Mouse (Mus musculus) right cerebral cortex, postnatal 10 days (tissue): ENCODE results near the gene Hsd17b7.
A peak's percentile ranks its signal among the peaks of the same experiment; 100 is the strongest.
"Not testable (repeated sequence)": the region's sequence is repeated elsewhere in the genome, so short reads cannot be mapped to it uniquely, and the experiment has no call there.

Source experiments
- DNase-seq, 2 experiments: peaks; one replicate each; pipeline ENCODE4 v3.0.0; 2021; ENCODE audit warnings: low spot score in 2 of 2

The Hsd17b7 gene

GRCm38 (mm10) chr1:169968792-169969515, at the start of gene Hsd17b7:
Hsd17b7 (minus strand) TSS chr1:169969241.
- DNase-seq = peak; percentile 100

GRCm38 (mm10) chr1:170014784-170015183, 45.7 kb upstream of the Hsd17b7 start:
- peak in 1 of 2 experiments; percentile 30 for DNase-seq

DNA sequence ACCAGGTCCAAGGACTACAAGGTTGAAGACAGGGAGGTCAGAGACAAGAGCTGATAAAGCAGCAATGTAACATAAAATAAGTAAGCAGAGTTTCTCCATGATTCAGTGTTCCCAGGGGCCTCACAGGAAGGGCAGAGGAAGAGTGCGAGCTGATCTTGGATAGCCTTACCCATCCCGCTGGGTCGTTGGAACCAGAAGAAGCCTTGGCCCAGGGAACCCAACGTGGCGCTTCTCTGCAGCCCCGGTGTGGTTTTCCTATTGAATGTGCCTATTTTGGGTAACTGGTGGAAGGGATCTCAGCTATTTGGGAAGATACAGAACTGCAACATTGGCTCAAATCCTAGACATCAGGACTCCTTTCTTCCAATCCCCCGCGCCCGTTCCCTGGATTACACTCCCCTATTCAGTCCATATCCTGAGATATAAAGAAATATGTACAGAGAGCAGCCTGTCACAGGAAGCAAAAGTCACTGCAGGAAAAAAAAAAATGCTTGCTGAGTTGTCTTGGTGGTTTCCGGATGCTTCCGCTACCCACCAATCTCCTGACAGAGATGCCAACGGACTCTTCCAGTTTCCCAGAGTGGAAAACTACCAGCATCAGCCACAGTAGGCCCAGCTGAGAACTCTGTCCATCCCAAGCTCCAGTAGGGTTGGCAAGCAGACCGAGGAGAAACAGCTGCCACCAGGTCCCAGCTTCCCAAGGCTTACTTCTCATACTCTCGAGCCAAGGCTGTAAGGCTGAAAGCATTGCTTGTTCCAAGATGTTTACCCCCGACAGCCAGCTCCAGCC, 41.9 kb upstream of the Hsd17b7 start:
- DNase-seq = peak in 1 of 2 experiments; percentile 33

DNA sequence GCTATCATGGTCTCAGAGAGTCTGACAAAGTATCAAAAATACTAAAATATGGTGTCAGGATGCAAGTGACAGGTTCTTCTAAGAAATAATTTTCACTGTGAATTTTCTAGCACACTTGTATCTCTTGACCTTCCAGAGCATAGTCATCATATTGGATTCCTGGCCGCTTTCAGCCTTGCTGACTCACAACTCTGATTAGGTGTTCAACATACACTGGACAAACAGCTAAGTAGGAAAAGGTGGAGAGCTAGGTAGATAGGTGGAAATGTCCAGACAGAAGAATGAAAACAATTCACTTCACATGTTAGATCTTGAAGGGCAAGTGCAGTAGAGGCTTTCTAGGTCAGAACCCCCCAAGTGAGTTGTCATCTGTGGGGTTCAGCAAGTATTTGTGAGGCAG, 40.3 kb upstream of the Hsd17b7 start:
- no peak for DNase-seq

DNA sequence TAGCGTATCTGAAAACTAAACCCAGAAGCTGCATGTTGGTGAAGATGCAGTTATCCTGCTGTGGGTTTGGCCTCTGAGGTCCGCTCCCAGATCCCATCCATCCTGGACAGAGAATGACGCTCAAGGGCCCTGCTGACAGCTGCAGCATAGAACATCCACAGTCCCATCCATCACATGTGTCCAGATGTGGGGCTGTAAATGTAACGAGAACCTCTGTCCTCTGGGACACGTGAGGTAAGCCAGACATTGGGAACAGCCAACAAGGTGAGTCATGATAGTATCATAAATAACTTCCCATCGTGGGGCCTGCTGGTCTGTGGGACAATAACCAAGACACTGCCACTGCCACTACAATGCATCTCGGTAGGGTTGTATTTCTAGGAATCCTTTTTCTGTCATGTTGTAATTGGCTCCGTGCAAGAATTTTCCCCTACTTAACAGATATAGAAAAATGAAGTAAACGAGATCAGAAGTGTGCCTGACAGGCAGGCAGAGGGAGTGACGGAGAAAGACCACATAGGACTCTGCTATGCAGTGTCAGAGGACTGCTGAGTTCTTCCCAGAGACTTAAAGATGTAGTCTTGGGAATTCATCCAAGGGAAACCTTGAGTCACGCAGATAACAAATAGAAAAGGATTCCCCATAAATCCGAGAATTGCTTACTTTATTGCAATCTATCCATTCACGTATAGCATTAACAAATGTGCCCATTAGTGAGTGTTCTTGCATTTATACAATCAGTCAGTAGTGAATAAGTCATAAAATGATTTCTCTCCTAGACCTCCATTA, 39.6 kb upstream of the Hsd17b7 start:
- no peak for DNase-seq

- DNase-seq = no peak
Measured at GRCm38 (mm10) chr1:170006516-170006915, 37.5 kb upstream of the Hsd17b7 start.

- DNase-seq = no peak
Measured at GRCm38 (mm10) chr1:170005297-170005696, 36.3 kb upstream of the Hsd17b7 start.

- not testable (repeated sequence) for DNase-seq
Measured at GRCm38 (mm10) chr1:169993901-169994300, 24.9 kb upstream of the Hsd17b7 start.

DNA sequence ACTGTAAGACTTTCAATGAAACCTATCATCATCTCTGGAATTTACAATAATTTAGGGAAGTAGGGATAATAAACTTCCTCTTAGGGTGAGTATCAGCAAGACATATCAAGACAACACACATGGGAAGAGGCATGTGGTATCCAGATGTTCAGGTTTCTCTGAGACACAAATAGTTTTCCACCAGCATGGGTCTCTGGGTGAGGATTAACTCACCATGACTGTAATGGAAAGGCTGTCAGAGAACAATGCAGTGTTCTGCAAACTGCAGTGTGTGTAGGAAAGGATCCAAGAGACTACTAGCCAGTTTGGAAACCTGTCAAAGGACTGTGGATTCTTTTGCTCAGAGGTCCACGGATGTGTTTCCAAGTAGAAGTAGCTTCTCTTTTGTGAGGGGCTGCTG, 17.1 kb upstream of the Hsd17b7 start:
- DNase-seq = no peak

GRCm38 (mm10) chr1:169977621-169978020, 8.6 kb upstream of the Hsd17b7 start:
- DNase-seq = no peak

DNA sequence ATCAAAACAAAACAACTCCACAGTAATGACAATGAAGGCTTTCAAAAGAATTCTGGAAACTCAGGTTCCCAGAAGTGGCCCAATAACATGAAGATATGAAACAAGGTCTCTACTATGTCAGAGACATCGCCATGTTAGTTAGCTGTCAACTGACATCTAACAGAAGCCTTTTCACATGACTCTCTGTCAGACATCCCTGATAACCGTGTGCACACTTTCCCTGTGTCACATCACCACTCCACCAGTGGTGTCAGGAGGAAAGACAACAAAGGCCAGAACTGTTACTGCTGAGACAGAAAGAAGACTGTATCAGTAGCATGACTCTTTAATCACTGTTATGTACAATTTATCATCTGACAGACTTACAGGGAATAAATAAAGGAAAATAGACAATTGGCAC, 3.0 kb upstream of the Hsd17b7 start:
- no peak for DNase-seq

DNA sequence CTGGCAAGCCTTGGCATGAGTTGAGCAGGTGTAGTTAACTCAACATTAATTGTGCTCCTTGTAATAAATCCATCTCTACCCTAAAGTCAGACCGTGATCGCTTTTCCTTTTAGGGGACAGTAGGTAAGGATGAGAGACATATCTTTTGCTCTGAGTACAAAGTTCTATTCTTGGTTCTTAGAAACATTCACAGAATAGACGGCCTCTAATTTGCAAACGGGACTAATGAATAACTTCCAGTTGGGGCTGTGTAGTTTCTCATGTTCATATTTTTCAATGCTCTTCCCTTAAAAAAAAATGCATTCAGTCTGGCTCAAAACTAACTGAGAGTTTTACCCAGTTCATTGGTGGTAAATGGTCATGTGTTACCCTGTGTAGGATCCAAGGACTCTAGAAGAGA, 1.9 kb upstream of the Hsd17b7 start:
- no peak for DNase-seq

DNA sequence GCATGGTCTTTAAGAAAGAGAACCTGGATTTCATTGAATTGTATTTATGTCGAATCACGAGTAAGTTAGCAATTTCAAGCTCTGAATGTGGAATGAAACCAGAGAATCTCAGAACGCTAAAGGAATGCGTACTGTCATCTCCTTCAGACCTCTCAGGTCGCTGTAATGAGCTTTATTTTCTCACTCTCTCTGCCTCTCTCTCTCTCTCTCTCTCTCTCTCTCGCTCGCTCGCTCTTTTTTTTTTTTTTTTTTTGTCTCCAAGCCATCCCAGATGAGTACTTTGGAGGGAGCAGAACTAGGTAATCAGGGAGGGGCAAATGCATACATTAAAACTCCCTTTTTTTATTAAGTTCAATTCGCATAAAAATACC, 460 bp upstream of the Hsd17b7 start:
- DNase-seq = no peak

- DNase-seq = no peak
Measured at GRCm38 (mm10) chr1:169953106-169953505, 15.9 kb downstream of the Hsd17b7 start.

GRCm38 (mm10) chr1:169952636-169953035, 16.4 kb downstream of the Hsd17b7 start:
- DNase-seq = no peak

DNA sequence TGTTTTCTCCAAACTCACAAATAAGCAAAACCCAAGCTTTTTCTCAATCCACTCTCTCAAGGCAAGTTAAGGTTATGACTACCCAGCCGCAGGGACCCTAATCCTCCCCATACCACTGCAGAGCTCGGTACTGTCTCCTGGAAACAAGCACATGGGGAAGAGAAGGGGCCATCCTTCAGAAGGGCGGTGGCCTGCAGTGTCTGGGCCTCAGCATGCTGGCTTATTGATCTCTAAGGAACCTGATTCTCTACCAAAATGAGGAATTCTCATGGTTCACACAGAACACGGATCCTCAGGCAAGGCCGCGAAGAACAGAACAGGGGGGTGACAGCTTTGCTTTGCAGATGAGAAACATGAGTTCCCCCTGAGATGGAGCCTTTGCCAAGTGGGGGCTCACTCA, 17.5 kb downstream of the Hsd17b7 start:
- no peak for DNase-seq

DNA sequence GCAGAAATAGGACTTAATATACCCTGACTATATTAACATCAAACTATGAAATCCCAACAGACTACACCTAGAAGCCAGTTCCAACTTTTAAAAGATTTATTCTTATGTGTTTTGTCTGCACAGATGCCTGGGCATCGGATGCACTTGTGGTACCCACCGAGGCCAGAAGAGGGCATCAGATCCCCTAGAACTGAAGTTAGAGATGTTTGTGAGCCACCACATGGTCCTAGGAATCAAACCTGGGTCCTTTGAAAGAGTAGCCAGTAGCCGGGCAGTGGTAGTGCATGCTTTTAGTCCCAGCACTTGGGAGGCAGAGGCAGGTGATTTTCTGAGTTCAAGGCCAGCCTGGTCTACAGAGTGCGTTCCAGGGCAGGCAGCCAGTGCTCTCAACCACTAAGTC, 18.4 kb downstream of the Hsd17b7 start:
- DNase-seq = no peak

DNA sequence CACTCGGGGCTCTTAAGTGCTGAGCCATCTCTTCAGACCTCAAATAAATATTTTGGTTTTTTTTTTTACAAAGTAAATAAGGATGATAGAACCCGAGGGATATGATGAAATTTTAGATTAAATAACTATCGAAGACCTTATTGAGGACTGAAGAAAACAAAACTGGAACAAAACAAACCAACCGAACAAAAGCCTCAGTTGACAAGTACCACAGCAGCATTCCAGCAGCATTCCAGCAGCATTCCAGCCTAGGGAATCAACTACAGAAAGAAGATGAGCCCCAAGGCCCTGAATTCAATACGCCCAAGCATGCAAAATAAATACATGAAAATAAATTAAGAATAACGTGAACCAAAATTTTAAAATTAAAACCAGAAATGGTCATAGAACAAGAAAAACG, 19.1 kb downstream of the Hsd17b7 start:
- DNase-seq = no peak

GRCm38 (mm10) chr1:169948866-169949265, 20.2 kb downstream of the Hsd17b7 start:
- DNase-seq = no peak

DNA sequence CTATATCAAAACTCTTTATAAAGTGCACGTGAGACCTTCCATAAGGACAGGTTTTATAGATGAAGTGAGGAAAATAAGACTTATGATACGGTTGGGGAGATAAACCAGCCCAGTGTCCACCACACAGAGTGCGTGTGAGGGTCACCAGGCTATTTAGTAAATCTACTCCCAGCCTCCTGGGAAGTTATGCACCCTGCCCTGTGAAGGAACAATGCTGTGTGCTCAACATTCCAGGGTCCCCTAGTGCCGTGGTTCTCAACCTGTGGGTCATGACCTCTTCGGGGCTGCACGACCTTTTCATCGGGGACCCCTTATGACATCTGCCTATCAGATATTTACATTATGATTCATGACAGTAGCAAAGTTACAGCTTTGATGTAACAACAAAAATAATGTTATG, 20.8 kb downstream of the Hsd17b7 start:
- no peak for DNase-seq

DNA sequence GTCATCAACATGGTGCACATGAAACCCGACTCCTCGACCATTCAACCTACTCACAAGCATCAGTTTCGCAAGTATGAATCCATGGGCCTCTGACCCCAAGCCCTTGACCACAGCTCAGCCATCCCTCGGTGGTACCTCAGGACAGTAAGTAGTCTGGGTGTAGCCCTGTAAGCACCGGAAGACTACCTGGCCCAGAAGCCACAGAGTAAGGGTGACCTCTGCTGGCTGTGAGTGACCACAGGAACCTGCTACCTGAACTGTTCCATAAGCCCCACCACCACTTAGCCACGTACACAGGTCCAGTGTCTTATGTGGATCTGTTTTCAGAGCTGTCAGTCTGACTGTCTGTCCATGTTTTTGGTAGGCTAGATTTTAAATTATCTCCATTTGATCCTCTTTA, 21.4 kb downstream of the Hsd17b7 start:
- no peak for DNase-seq

DNA sequence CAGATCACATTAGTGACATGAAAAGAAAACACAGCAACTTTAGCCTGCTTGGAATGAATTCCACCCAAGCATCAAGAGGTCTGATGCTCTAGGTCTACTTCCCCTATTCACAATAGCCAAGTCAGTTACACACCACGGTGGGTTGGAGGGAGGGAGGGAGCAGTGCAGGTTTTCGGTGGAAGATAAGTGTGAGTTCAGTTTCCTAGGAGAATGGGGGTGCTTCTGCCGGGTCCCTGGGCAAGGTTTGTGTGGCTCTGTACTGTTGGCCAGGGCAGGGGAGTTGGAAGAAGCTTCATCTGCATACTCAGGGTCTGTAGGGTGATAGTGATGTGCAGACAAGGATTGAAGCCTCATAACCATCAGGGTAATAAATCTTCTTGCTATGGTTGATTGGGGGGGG, 23.0 kb downstream of the Hsd17b7 start:
- DNase-seq = no peak

- DNase-seq = peak; percentile 68 to 74
Measured at GRCm38 (mm10) chr1:169939345-169939744, 29.7 kb downstream of the Hsd17b7 start.
